Mouse (Mus musculus) liver, adult (tissue): ENCODE measurements around the gene Cnga3.

Source experiments
- GATA4 ChIP-seq: IDR thresholded peaks from 2 replicates; pipeline ENCODE4 v1.6.1; 2014; ENCODE audit warnings: mild to moderate bottlenecking, low read length; ENCODE audit not compliant: insufficient replicate concordance

The Cnga3 gene

GRCm38 (mm10) chr1:37305691-37306287, 91.6 kb downstream of the Cnga3 start:
- no peak for TF ChIP-seq GATA4

- no peak for TF ChIP-seq GATA4
Measured at GRCm38 (mm10) chr1:37307586-37307985, 93.4 kb downstream of the Cnga3 start.

DNA sequence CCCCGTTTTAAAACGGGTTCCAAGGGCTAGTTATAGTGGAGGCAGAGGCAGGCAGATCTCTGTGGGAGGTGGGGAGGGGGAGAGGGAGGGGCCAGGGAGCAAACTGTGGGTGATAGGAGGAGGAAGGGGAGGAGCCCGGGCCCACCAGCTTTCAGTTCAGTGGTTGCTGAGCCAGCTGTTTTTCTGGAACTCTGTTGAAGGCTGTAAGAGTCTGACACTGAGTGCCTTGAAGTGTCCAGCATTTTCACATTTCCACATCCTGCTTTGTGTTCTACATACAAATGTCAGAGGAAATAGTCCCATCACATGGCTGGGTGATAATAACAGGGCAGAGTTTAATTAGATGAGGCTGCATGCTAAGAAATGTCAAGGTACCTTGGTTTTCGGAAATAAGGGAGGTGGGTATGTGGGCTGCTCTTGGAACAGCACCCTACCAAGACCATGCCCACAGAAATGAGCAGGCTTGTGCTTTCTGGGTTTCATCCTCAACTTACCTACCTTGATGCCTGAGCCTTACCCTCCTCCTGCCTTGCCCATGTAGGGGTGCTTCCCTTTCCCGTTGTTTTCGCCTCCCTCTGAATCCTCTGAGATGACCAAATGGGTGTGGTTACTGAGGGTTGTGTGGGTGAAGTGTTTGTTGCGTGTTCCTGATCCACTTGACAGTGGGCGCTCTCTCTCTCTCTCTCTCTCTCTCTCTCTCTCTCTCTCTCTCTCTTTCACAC, 93.9 kb downstream of the Cnga3 start:
- no peak for TF ChIP-seq GATA4

GRCm38 (mm10) chr1:37308743-37309100, 94.5 kb downstream of the Cnga3 start:
- TF ChIP-seq GATA4: no peak

GRCm38 (mm10) chr1:37309939-37310515, 95.8 kb downstream of the Cnga3 start:
- TF ChIP-seq GATA4: no peak
